Mouse (Mus musculus) spleen, adult 2 months (tissue): ENCODE results near the gene Mink1.

Experiments
- CTCF ChIP-seq: fragments of 200-500 bp; IDR thresholded peaks from 2 replicates; pipeline ENCODE4 v1.5.1; 2011; ENCODE audit warnings: mild to moderate bottlenecking, inconsistent platforms; ENCODE audit not compliant: insufficient read depth, insufficient read length, insufficient replicate concordance; ENCODE audit errors: extremely low read depth
- POLR2A ChIP-seq: fragments of 200-500 bp; IDR thresholded peaks from 2 replicates; pipeline ENCODE4 v1.6.1; 2011; ENCODE audit warnings: low read depth, low read length, inconsistent platforms

DNA sequence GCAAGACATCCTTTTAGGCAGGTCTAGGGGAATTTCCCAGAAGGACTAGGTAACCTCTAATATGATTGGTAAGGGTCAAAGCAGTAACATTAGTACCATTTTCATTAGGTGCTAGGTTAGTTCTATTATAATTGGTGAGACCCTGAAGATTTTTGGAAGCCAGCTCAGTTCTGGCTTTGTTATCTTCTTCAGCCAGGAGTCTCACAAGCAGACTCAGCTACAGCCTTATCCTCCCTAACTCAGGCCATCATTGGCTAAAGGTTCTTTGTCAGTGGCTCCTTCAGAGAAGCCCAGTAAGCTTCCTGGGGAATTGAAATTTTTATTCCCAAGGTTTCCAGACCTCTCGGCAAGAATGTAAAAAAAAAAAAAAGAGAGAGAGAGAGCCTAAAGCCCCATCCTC lies 44.2 kb upstream of the Mink1 start:
- TF ChIP-seq CTCF (no peak), POLR2A (no peak)
